Mouse (Mus musculus) lung, postnatal 0 days (tissue): ENCODE results near the gene Tmem51.
"Not testable (repeated sequence)": the region's sequence is repeated elsewhere in the genome, so short reads cannot be mapped to it uniquely, and the experiment has no call there.

ENCODE experiments used
- CTCF ChIP-seq: IDR thresholded peaks from 2 replicates; pipeline ENCODE4 v1.5.1; 2016; ENCODE audit warnings: antibody characterized with exemption, mild to moderate bottlenecking
- EP300 ChIP-seq: IDR thresholded peaks from 2 replicates; pipeline ENCODE4 v1.6.1; 2016; ENCODE audit warnings: antibody characterized with exemption, mild to moderate bottlenecking, control low read depth

DNA sequence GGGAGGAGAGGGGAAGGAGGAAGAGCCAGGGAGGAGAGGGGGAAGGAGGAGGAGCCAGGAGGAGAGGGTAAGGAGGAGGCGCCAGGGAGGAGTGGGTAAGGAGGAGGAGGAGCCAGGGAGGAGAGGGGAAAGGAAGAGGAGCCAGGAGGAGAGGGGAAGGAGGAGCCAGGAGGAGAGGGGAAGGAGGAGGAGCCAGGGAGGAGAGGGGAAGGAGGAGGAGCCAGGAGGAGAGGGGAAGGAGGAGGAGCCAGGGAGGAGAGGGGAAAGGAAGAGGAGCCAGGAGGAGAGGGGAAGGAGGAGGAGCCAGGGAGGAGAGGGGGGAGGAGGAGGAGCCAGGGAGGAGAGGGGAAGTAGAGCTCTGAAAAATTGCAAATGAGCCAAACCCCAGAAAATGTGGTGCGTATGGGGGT is 90.0 kb downstream of the Tmem51 start:
- TF ChIP-seq CTCF, EP300: not testable (repeated sequence)
